Mouse (Mus musculus) liver, postnatal 0 days (tissue): ENCODE results near the gene Insig2. TPM values are rescaled to one million over a fixed set of nuclear protein-coding genes. Genes with fewer than 3 reads are reported as not detected.

Source experiments
- ATAC-seq: fragments of 200-750 bp; cut with Nextera tagmentation; 2 replicates; pipeline ENCODE4 v1.8.0; 2017; ENCODE audit warnings: mild to moderate bottlenecking, moderate library complexity
- DNase-seq: peaks from one replicate; pipeline ENCODE4 v3.0.0-alpha.2; 2016
- H3K27ac ChIP-seq: fragments of 300-500 bp; sonication (generic); 2 replicates; pipeline ENCODE4 v1.5.1; 2014; ENCODE audit warnings: antibody characterized with exemption, moderate library complexity, mild to moderate bottlenecking, low read depth
- H3K27me3 ChIP-seq: fragments of 300-500 bp; sonication (generic); 2 replicates; pipeline ENCODE4 v1.6.1; 2014; ENCODE audit warnings: low read length, control low read depth, mixed read lengths; ENCODE audit not compliant: insufficient read depth
- H3K36me3 ChIP-seq: fragments of 300-500 bp; sonication (generic); replicated peaks from 2 replicates; pipeline ENCODE4 v1.6.1; 2014; ENCODE audit warnings: mild to moderate bottlenecking, control low read depth, low read length, moderate library complexity, mixed read lengths; ENCODE audit not compliant: insufficient read depth
- H3K4me1 ChIP-seq: fragments of 300-500 bp; sonication (generic); 2 replicates; pipeline ENCODE4 v1.6.1; 2014; ENCODE audit warnings: antibody characterized with exemption, mild to moderate bottlenecking, control low read depth; ENCODE audit not compliant: insufficient read depth
- H3K4me2 ChIP-seq: fragments of 300-500 bp; sonication (generic); 2 replicates; pipeline ENCODE4 v1.6.1; 2014; ENCODE audit warnings: low read depth, mild to moderate bottlenecking, low read length, moderate library complexity, mixed read lengths
- H3K4me3 ChIP-seq: fragments of 300-500 bp; sonication (generic); 2 replicates; pipeline ENCODE4 v1.5.1; 2014; ENCODE audit warnings: low read depth, low read length
- H3K9ac ChIP-seq: fragments of 300-500 bp; sonication (generic); replicated peaks from 2 replicates; pipeline ENCODE4 v1.6.1; 2014; ENCODE audit warnings: mild to moderate bottlenecking, moderate library complexity
- H3K9me3 ChIP-seq: fragments of 300-500 bp; sonication (generic); 2 replicates; pipeline ENCODE4 v1.6.1; 2016; ENCODE audit warnings: mild to moderate bottlenecking, control low read depth, low read length, mixed read lengths
- CTCF ChIP-seq: sonication (generic); IDR thresholded peaks from 2 replicates; pipeline ENCODE4 v1.5.1; 2016; ENCODE audit warnings: antibody characterized with exemption, low read depth
- EP300 ChIP-seq: IDR thresholded peaks from 2 replicates; pipeline ENCODE4 v1.6.1; 2016; ENCODE audit warnings: antibody characterized with exemption, low read depth, mild to moderate bottlenecking
- WGBS: fragments of 180-500 bp; shearing (Covaris S2); extraction: QIAGEN DNeasy Blood & Tissue Kit; methylation state at CpG from one replicate; pipeline ENCODE4 v1.1.7; 2014; ENCODE audit not compliant: insufficient replicate concordance; 5-methylcytosine and 5-hydroxymethylcytosine counted together
- polyA plus RNA-seq: library from polyadenylated mRNA; unstranded; fragments of >200 nt; fragmentation: Nextera tagmentation; extraction: Ambion mirVana; gene quantifications from 2 replicates; pipeline ENCODE4 v1.2.1, GENCODE M21; 2015

Gene Insig2
- polyA plus RNA-seq, 1 experiment from 2014 or later = 47.7 TPM

DNA sequence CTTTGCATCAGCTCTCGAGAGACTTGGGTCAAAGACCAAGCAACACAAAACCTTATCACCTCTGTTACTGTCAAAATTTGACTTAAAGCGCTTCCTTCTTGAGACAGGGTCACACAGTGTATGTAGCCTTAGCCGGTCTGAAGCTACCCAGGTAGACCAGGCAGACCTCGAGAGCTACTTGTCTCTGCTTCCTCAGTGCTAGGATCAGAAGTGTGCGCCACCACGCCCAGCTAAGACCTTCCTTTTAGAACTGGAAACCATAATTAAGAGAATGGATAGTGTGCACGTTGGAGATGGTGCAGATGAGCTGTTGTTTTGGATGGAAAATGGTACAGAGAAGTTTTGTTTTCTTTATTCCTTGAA is 4.2 kb downstream of the Insig2 start:
- no peak for DNase-seq
- Histone ChIP-seq H3K27me3 (no peaks in the 10 kb centered on the region), H3K9me3 (no peaks in the 10 kb centered on the region), H3K36me3 (0 out of 2 replicates have a peak, but pooled peaks cover 3% of the 10 kb centered on the region), H3K4me3 (peak overlapping the region; percentile 77), H3K9ac (peak overlapping the region; percentile 89), H3K27ac (peak overlapping the region; percentile 93), H3K4me2 (peak overlapping the region; percentile 85), H3K4me1 (peaks cover 18% of the 10 kb centered on the region)
- no peak for TF ChIP-seq EP300
- no peak for TF ChIP-seq CTCF
- WGBS = 2% methylated on average over 7 of the region's 7 CpGs
- peak; percentile 20 for ATAC-seq

DNA sequence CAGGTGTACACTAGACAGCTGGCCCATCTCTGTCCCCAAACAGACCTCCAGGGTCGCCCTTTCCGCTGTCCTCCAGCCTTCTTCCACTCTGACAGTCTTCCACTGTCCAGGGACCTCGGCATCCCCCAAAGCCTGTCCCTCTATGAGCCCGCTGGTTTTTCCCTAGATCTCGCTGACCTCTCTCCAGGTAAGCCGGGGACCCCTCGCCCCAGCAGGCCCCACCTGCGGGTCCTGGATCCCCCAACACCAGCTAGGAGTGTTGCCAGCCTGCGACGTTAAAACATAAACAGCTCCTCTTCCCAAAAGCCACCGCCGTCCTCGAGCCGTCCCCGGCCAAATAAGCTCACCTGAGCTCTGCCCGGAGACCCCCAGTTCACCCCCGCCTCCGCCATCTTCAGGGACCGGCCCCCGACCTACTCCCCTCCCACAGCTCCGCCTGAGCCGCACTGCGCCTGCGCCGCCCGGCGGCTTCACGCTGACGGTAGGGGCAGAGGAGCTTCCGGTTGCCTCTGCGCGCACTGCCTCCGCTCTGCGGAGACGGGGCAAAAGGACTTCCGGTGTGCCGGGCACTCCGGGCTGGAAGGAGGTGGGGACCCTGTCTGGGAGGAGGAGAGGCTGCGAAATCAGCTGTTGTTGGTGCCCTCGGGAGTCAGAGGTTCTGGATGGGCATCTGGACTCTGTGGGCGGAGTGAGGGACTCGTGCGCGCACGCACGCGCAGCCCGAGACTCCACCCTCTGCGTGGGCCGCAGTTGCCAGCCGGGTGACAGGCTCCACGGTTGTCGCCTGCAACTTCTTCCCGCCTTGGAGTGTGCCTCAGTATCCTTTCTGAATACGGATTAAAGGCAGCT is 4.8 kb downstream of the Insig2 start:
- TF ChIP-seq CTCF = peak; percentile 43
- no peak for TF ChIP-seq EP300
- WGBS = 2% methylated on average over 55 of the region's 55 CpGs

DNA sequence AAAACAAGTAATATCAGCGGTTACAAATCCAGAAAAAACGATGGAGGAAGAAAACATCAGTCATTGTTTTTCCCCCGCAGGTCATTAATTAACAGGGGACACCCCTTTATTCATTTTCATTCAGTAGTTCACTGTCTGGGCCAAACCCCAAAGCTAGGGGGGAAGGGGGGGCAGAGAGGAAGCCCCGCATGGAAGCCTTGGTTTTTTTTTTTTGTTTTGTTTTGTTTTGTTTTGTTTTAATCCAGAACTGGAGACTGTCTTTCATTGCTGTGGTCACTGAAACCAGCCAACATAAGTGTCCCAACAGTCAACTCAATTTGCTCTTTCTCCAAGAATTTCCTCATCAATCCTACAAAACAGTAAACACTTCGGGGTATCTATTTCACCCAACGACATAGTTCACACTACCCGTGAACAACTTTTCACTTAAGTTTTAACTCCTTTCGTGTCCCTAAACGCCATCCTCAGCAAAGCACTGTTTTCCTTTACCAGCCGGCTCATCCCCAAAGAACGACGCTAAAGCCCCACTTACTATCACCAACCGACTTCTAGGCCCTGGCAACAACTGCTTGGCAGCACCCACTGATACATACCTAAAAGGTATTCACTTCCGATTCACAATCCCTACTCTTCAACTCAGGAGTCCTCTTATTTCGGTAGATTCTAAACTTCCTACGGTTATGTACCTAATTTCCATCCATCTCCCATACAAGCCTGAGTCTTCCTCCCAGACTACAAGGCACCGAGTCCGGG is 5.6 kb downstream of the Insig2 start:
- Histone ChIP-seq H3K4me3 (peak overlapping the region; percentile 77), H3K27ac (peak overlapping the region; percentile 93), H3K9me3 (no peaks in the 10 kb centered on the region), H3K27me3 (no peaks in the 10 kb centered on the region), H3K4me2 (peak overlapping the region; percentile 85), H3K36me3 (0 out of 2 replicates have a peak, but pooled peaks cover 3% of the 10 kb centered on the region), H3K9ac (peak overlapping the region; percentile 89), H3K4me1 (peaks cover 18% of the 10 kb centered on the region)
- WGBS = 23% methylated on average over 18 of the region's 18 CpGs
- ATAC-seq (no peak), DNase-seq (no peak)
- no peak for TF ChIP-seq CTCF
- no peak for TF ChIP-seq EP300

More for the DNA sequence above, 4.8 kb downstream of the Insig2 start:
- Histone ChIP-seq H3K36me3 (0 out of 2 replicates have a peak, but pooled peaks cover 3% of the 10 kb centered on the region), H3K4me1 (peaks cover 18% of the 10 kb centered on the region), H3K9ac (peak overlapping the region; percentile 89), H3K4me3 (peak overlapping the region; percentile 77), H3K9me3 (no peaks in the 10 kb centered on the region), H3K27ac (peak overlapping the region; percentile 93), H3K4me2 (peak overlapping the region; percentile 85), H3K27me3 (no peaks in the 10 kb centered on the region)
- DNase-seq (peak; percentile 93), ATAC-seq (peak; percentile 90)

DNA sequence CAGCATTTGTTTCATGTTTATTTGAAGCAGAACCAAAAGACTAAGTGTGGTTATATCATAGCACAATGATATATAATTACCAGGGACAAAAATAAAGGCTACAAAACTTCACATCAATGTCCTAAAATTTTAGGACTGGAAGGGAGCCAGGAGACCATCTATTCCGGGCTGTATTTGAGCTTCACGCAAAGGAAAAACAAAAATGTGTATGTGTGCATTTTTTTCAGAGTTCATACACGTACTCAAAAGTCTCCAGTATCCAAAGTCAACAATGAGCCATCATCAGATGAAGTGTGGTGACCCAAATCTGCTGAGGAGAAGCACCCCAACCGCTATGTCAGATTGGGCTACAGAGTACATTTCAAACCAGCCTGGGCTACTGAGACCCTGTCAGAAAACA is 8.9 kb downstream of the Insig2 start:
- WGBS = 73% methylated on average over 4 of the region's 4 CpGs

DNA sequence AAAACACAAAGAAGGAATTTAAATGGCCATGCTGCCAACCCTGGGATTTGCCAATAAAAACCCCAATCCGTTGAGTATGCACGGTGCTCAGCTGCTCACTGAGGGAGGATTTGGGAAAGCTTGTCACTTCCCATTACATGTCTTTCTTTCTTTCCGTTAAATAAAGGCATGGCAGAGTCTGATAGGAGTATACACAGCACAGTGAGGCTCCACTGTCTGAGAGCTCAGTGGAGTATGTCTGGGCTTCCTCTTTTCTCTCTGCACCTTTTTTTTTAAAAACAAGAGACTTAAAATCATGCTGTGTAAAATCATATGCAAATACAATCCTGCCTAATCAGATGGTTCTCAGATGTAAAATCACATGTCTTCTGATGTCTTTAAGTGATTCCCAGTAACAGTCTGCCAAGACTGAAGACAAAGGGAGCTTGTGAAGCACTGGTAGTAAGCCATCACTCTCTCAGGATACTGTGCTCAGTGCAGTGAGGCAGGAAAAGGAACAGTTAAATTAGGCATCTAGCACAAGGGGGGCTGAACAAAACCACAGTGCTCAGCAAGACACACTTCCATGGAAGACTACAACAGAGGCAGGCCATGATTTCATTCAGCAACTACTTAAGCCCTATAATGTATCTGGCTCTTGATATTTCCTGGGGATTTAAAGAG is 17.5 kb downstream of the Insig2 start:
- Histone ChIP-seq H3K27ac (no peak overlapping the region), H3K4me3 (no peak overlapping the region), H3K36me3 (peaks cover 23% of the 10 kb centered on the region), H3K27me3 (no peaks in the 10 kb centered on the region), H3K4me1 (0 out of 2 replicates have a peak, but pooled peaks cover 2% of the 10 kb centered on the region), H3K9me3 (no peaks in the 10 kb centered on the region), H3K9ac (no peak overlapping the region), H3K4me2 (no peak overlapping the region)
- 39% methylated on average over 3 of the region's 3 CpGs for WGBS
- DNase-seq (no peak), ATAC-seq (no peak)
- TF ChIP-seq CTCF (no peak), EP300 (no peak)

More for the DNA sequence above, 8.9 kb downstream of the Insig2 start:
- no peak for DNase-seq
- no peak for TF ChIP-seq CTCF
- no peak for TF ChIP-seq EP300
- peaks cover 10% of the 10 kb centered on the region; the same call in 1 of the 2 replicates for H3K4me1 ChIP-seq
- ATAC-seq = no peak
- no peak overlapping the region for H3K4me3 ChIP-seq
- no peaks in the 10 kb centered on the region for H3K27me3 ChIP-seq
- H3K4me2 ChIP-seq = no peak overlapping the region
- H3K36me3 ChIP-seq = 0 out of 2 replicates have a peak, but pooled peaks cover 6% of the 10 kb centered on the region
- H3K9me3 ChIP-seq = no peaks in the 10 kb centered on the region
- no peak overlapping the region for H3K27ac ChIP-seq
- H3K9ac ChIP-seq = no peak overlapping the region
